Mouse (Mus musculus) thymus, postnatal 4 days (tissue): Measurements from ENCODE around the gene Polr3c.
"Not testable (repeated sequence)": the region's sequence is repeated elsewhere in the genome, so short reads cannot be mapped to it uniquely, and the experiment has no call there.

Experiments used
- DNase-seq: peaks from one replicate; pipeline ENCODE4 v3.0.0; 2021

Polr3c gene

GRCm38 (mm10) chr3:96707903-96708683, 19.3 kb downstream of the Polr3c start, which contains the start of gene Nudt17:
Nudt17 (minus strand) TSS chr3:96708562.
- peak; percentile 86 for DNase-seq

GRCm38 (mm10) chr3:96706984-96707383, 20.4 kb downstream of the Polr3c start:
- no peak for DNase-seq

- no peak for DNase-seq
Measured at GRCm38 (mm10) chr3:96706217-96706616, 21.2 kb downstream of the Polr3c start.

GRCm38 (mm10) chr3:96704778-96705177, 22.6 kb downstream of the Polr3c start:
- DNase-seq, result peak; percentile 81

GRCm38 (mm10) chr3:96701003-96701402, 26.4 kb downstream of the Polr3c start:
- no peak for DNase-seq

GRCm38 (mm10) chr3:96700376-96700775, 27.1 kb downstream of the Polr3c start:
- peak; percentile 74 for DNase-seq

GRCm38 (mm10) chr3:96698993-96699690, 28.3 kb downstream of the Polr3c start:
- no peak for DNase-seq

- DNase-seq, result peak; percentile 80
Measured at GRCm38 (mm10) chr3:96696766-96697732, 30.4 kb downstream of the Polr3c start.

- DNase-seq, result peak; percentile 69
Measured at GRCm38 (mm10) chr3:96696198-96696765, 31.1 kb downstream of the Polr3c start, which contains the start of gene Pias3. Pias3 (plus strand) TSS chr3:96696384.

- no peak for DNase-seq
Measured at GRCm38 (mm10) chr3:96693579-96693978, 33.8 kb downstream of the Polr3c start.

- peak; percentile 35 for DNase-seq
Measured at GRCm38 (mm10) chr3:96692506-96692905, 34.9 kb downstream of the Polr3c start.

- DNase-seq, result no peak
Measured at GRCm38 (mm10) chr3:96690298-96690697, 37.1 kb downstream of the Polr3c start.

GRCm38 (mm10) chr3:96688854-96689253, 38.6 kb downstream of the Polr3c start:
- DNase-seq, result no peak

GRCm38 (mm10) chr3:96686057-96686456, 41.4 kb downstream of the Polr3c start:
- DNase-seq, result not testable (repeated sequence)

GRCm38 (mm10) chr3:96684822-96685156, 42.6 kb downstream of the Polr3c start:
- DNase-seq, result no peak

- DNase-seq, result no peak
Measured at GRCm38 (mm10) chr3:96684151-96684821, 43.1 kb downstream of the Polr3c start.

- no peak for DNase-seq
Measured at GRCm38 (mm10) chr3:96683496-96683895, 43.9 kb downstream of the Polr3c start.

GRCm38 (mm10) chr3:96680269-96680956, 47.0 kb downstream of the Polr3c start:
- no peak for DNase-seq

GRCm38 (mm10) chr3:96679159-96679674, 48.2 kb downstream of the Polr3c start:
- no peak for DNase-seq

GRCm38 (mm10) chr3:96678456-96678855, 49.0 kb downstream of the Polr3c start:
- DNase-seq, result no peak

GRCm38 (mm10) chr3:96675690-96676089, 51.7 kb downstream of the Polr3c start:
- no peak for DNase-seq
